Mouse (Mus musculus) ES-E14 (cell line): ENCODE measurements around the gene Olfr875.

Experiments used
- CHD2 ChIP-seq: IDR thresholded peaks from 2 replicates; pipeline ENCODE4 v1.6.1; 2014; ENCODE audit warnings: mild to moderate bottlenecking, low read depth, low read length, inconsistent platforms
- HCFC1 ChIP-seq: IDR thresholded peaks from 2 replicates; pipeline ENCODE4 v1.6.1; 2012; ENCODE audit warnings: low read length, inconsistent platforms, borderline replicate concordance; ENCODE audit not compliant: insufficient read depth
- MAFK ChIP-seq: IDR thresholded peaks from 2 replicates; pipeline ENCODE4 v1.6.1; 2014; ENCODE audit warnings: mild to moderate bottlenecking, low read depth, low read length, inconsistent platforms; ENCODE audit not compliant: insufficient read depth
- ZNF384 ChIP-seq: IDR thresholded peaks from 2 replicates; pipeline ENCODE4 v1.6.1; 2012; ENCODE audit warnings: low read depth, low read length, inconsistent platforms

DNA sequence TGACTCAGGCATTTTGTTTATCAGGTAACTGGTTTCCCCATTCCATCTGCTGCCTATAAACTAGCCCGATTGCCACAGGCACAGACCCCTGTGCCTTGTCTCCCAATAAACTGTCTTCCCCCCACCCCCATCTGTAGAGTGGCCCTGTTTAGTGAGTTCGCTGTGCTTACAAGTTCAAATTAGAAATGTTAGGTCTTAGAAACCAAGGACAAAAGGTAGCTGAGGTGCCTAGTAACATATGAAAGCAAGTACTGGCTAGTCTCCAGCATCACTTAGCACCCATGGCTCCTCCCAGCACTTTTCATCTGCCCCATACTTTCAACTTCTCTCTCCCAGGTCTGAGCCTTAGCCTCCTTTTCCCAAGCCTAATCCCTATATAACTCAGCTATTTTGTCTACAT, 9.9 kb upstream of the Olfr875 start:
- TF ChIP-seq CHD2 (no peak), ZNF384 (no peak), HCFC1 (no peak), MAFK (no peak)
